Mouse (Mus musculus) adrenal gland (tissue): ENCODE measurements around the gene Mef2a.

Experiments
- intact Hi-C: fragments of 180-260 bp; cut with DNase I; formaldehyde crosslinking; loops from one replicate; pipeline ENCODE4 v1.15.1; 2025

Mef2a gene

DNA sequence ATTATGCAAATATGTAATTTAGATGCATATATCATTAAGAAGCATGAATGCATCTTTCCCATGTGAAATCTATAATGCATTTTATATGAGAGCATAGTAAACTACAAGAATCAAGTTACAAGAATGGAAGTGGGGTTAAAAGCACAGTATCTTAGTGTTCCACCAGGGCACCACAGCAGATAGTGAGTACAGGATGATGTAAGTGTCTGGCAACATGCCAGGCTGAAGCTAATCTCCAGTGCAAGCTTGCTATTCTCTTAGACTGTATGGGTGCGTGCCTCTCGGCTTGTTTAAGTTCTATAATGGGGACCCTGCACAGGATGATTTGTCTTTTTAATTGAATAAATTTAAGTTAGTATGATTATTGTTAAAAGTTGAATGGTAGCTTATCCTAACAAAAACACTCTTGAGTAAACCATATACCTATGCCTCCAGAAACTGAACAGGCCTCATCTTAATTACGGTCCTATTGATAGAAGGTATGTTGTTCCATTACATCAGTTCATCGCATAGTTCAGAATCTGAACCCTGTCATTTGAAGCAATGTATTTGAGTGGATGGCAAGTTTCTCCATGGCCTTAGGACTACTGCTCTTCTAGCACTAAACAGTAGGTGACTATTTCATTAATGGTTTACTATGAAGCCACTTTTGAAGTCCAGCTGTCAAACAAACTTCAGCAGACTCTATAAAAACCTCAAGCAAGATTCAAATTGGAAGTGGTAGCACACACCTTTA, 112.7 kb downstream of the Mef2a start:
- intact Hi-C loops = no loop called here

- intact Hi-C loops = no loop called here
These were observed 126.6 kb downstream of the Mef2a start for GRCm38 (mm10) chr7:67246067-67246466.

- intact Hi-C loops = no loop called here
These were observed 127.4 kb downstream of the Mef2a start for GRCm38 (mm10) chr7:67245255-67245654.

- intact Hi-C loops = loop anchor here (5.0 kb wide), 3 partner anchors 128 to 388 kb away; partner anchors contain the start of gene Mef2a
These were observed 128.8 kb downstream of the Mef2a start for GRCm38 (mm10) chr7:67243894-67244282.

- intact Hi-C loops = loop anchor here (5.0 kb wide), 3 partner anchors 129 to 389 kb away; partner anchors contain the start of gene Mef2a
These were observed 129.4 kb downstream of the Mef2a start for GRCm38 (mm10) chr7:67243121-67243893.

GRCm38 (mm10) chr7:67241969-67242368, 130.7 kb downstream of the Mef2a start:
- intact Hi-C loops = loop anchor here (5.0 kb wide), 3 partner anchors 130 to 390 kb away; partner anchors contain the start of gene Mef2a

- intact Hi-C loops = no loop called here
These were observed 134.9 kb downstream of the Mef2a start for GRCm38 (mm10) chr7:67237752-67238151.

DNA sequence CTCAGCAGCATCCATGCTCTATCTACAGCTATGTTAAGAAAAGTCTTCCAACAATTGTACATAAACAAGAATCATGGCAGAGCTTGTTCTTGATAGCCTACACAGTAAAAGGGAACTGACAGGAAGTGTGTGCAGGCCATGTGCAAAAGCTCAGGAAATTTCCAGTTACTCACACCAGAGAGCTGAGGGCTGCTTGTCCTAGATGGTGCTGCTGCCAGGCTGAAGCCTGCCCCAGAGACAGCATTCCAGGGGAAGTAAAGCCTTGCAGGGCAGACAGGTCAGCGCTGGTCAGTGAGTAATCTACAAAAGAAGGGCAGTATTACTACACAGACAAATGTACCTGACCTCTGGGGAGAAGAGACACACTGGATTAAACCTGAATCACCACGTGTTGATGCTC, 136.3 kb downstream of the Mef2a start:
- intact Hi-C loops = no loop called here

DNA sequence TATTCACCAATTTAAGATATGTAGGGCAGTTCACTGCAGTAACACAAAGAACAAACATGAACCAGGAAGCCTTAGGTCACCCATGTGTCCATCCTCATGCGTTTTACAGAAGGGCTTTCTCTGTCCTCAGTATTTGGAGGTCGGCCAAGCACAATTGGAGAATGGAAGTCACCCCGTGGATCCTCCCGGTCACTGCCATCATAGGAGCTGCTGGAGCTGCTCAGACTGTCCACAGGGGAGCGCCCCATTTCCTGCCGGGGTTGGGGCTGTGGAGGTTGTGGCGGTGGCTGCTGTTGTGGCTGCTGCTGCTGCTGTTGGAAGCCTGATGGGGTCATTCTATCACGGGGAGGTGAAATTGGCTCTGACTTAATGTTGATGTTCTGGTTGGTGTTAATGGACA, 137.9 kb downstream of the Mef2a start:
- intact Hi-C loops = no loop called here

GRCm38 (mm10) chr7:67232504-67232903, 140.2 kb downstream of the Mef2a start:
- intact Hi-C loops = no loop called here

- intact Hi-C loops = no loop called here
These were observed 142.0 kb downstream of the Mef2a start for GRCm38 (mm10) chr7:67230640-67231140.

DNA sequence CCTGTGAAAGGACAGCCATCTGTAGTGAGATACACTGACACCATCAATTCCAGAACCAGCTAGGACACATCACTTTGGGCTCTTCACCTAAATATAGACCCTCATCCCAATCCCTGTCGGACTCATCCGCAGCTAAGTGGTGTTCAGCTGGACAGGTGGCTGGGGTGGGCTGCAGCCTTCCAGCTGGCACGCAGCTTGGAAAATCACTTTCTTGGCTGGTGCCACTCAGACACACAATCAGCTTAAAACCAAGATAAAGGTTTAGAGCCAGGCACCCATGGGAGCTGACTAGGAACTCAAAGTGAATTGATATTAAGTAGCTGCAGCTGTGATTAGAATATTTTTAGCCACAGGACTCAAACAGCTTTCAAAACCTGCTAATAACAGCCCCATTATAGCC, 142.4 kb downstream of the Mef2a start:
- intact Hi-C loops = no loop called here

- intact Hi-C loops = loop anchor here (5.0 kb wide), 1 partner anchor 403 kb away; no protein-coding TSS in a partner anchor
These were observed 143.0 kb downstream of the Mef2a start for GRCm38 (mm10) chr7:67229701-67230100.

DNA sequence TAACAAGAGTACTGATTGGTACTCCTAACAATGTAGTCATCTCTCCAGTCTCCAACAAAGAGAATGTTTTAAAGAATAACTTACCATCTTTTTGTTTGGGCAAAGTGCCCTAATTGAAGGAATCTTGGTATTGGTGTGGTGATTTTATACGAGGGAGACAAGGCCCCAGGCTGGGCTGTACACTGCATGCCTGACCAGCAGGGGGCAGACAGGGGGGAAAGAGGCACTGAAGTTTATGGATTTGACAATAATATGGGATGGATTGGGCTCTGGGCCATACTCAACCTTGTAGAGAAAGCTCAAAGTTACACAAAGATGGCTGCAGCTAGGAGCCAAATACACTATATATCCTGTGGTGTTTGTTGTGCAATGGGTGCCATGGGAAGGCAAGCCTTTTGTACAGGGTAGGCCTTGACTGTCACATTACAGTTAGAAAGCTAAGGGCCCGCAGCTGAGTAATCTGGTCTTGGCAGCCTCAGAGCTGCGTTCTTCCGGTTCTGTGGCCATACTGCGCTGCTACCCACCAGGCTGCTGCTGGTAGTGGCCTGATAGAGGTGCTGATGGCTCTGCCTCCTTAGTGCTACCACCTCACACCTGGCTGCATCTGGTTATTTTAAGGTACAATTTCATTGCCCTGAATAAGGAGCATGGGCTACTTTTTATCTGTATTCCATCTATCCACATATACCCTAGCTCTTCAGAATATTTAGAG, 143.6 kb downstream of the Mef2a start:
- intact Hi-C loops = loop anchor here (5.0 kb wide), 1 partner anchor 403 kb away; no protein-coding TSS in a partner anchor

DNA sequence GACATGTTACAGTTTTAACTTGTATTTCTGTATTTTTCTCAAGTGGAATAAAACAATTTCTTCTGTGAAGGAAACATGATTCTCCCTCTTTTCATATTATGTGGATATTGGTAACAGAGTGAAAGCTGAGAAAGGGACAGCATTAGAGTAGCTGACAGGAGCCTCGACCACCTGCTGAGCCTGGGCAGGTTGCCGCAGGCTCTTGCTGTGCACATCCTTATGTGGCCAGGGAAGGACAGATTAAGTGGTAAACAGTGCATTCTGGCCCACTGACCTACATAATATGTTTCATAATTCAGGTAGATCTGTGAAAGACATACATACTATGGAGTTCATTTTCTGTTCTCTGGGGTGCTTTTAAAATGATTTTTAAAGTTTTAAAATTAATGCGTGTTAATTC, 144.3 kb downstream of the Mef2a start:
- intact Hi-C loops = loop anchor here (5.0 kb wide), 1 partner anchor 404 kb away; no protein-coding TSS in a partner anchor

GRCm38 (mm10) chr7:67227538-67227937, 145.1 kb downstream of the Mef2a start:
- intact Hi-C loops = loop anchor here (5.0 kb wide), 1 partner anchor 405 kb away; no protein-coding TSS in a partner anchor

DNA sequence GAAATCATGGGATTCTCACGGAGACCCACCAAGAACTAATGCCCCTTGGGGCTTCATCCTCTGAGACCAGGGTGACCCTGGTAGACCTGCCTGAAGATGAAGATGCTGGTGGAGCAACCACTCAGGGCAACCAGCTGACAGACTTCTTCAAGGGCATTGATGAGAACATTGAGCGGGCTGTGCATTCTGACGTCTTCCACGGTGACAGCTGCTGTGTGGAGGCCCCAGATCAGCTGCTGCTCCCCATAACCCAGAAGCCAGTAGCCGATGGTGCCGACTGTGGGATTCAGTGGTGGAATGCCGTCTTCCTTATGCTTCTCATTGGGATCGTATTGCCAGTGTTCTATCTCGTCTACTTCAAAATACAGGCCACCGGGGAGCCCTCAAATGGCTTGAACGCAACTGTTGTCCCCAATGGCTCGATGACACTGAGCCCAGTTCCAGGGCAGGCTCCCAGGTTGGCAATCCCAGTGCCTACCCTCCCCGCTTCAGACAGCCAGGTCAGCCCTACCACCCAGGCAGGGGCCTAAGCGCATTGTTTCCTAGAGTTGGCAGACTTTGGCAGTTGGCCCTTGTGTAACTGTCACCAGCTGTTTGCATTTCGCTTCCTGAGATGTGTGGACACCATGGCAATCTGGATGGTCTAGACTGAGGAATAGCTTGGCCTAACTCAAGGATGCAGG, 146.6 kb downstream of the Mef2a start:
- intact Hi-C loops = loop anchor here (5.0 kb wide), 1 partner anchor 406 kb away; no protein-coding TSS in a partner anchor

DNA sequence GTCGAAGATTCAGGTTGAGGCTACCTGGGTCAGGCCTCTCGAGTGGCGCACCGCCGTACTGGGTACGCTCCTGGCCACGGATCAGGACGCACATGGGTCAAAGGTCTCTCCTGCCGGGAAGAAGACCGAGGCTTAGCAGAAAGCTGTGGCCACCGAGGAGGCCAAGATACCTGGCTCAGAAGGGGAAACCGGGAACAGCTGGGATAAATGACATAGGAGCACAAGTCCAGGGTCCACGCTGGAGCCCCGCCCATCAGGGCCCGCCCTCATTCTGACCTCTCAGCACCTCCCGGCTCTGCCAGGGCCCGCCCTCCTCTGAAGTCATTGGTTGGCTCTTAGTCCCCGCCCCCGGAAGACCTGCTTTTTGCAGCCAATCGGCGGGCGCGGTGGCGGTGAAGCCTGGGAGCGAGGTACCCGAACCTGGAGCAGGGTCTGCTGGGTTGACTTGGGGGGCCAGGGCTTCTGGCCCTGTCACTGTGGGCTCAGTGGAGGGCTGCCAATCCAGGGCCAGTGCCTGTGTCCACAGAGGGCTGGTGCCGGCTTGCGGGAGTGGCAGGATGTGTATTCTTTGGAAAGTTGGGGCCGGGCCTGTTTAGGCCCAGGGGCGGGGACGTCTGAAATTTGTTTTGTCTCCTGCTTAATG, 150.3 kb downstream of the Mef2a start, which contains the start of gene Lysmd4:
Gene Lysmd4, plus strand, starts transcription at position 325 of the 643 bp plus-strand sequence.
- intact Hi-C loops = no loop called here

- intact Hi-C loops = no loop called here
These were observed 155.6 kb downstream of the Mef2a start for GRCm38 (mm10) chr7:67217025-67217424.

- intact Hi-C loops = no loop called here
These were observed 156.3 kb downstream of the Mef2a start for GRCm38 (mm10) chr7:67216351-67216750.
